Mouse (Mus musculus) erythroblast, embryonic 14.5 days (primary cell): ENCODE data around the gene Phf24.

ENCODE experiments used
- GATA1 ChIP-seq: IDR thresholded peaks from 2 replicates; pipeline ENCODE4 v1.6.1; 2012; ENCODE audit warnings: low read length, inconsistent platforms, mixed read lengths
- TAL1 ChIP-seq: IDR thresholded peaks from 3 replicates; pipeline ENCODE4 v1.6.1; 2012; ENCODE audit warnings: low read length, inconsistent platforms, mixed read lengths

GRCm38 (mm10) chr4:42920726-42921125 lies 4.3 kb downstream of the Phf24 start:
- TF ChIP-seq TAL1 (no peak), GATA1 (no peak)
